Mouse (Mus musculus) intestine, embryonic 14.5 days (tissue): ENCODE measurements around the gene Gm14124. TPM values are rescaled to one million over a fixed set of nuclear protein-coding genes. Genes with fewer than 3 reads are reported as not detected.
"Not testable (repeated sequence)": the region's sequence is repeated elsewhere in the genome, so short reads cannot be mapped to it uniquely, and the experiment has no call there.

Experiments used
- ATAC-seq: fragments of 200-750 bp; cut with Nextera tagmentation; replicated peaks from 2 replicates; pipeline ENCODE4 v1.8.0; 2017; ENCODE audit warnings: low read depth, moderate number of reproducible peaks, moderate TSS enrichment, moderate library complexity; ENCODE audit not compliant: low FRiP score, low TSS enrichment
- DNase-seq: peaks from one replicate; pipeline ENCODE4 v3.0.0-alpha.2; 2018; ENCODE audit warnings: low spot score
- H3K27ac ChIP-seq: fragments of 300-500 bp; sonication (generic); 2 replicates; pipeline ENCODE4 v1.5.1; 2014; ENCODE audit warnings: low read depth, mild to moderate bottlenecking, control low read depth
- H3K27me3 ChIP-seq: fragments of 300-500 bp; sonication (generic); replicated peaks from 2 replicates; pipeline ENCODE4 v1.6.1; 2014; ENCODE audit warnings: low read length, control low read depth; ENCODE audit not compliant: control insufficient read depth, insufficient read depth
- H3K36me3 ChIP-seq: fragments of 300-500 bp; sonication (generic); 2 replicates; pipeline ENCODE4 v1.6.1; 2014; ENCODE audit warnings: low read length, control low read depth; ENCODE audit not compliant: control insufficient read depth, insufficient read depth
- H3K4me1 ChIP-seq: fragments of 300-500 bp; sonication (generic); replicated peaks from 2 replicates; pipeline ENCODE4 v1.6.1; 2014; ENCODE audit warnings: low read length, control low read depth, mixed read lengths; ENCODE audit not compliant: control insufficient read depth, insufficient read depth
- H3K4me2 ChIP-seq: fragments of 300-500 bp; sonication (generic); 2 replicates; pipeline ENCODE4 v1.6.1; 2014; ENCODE audit warnings: low read length
- H3K4me3 ChIP-seq: fragments of 300-500 bp; sonication (generic); 2 replicates; pipeline ENCODE4 v1.5.1; 2014; ENCODE audit warnings: low read depth, low read length, control low read depth, mixed read lengths
- H3K9ac ChIP-seq: fragments of 300-500 bp; sonication (generic); 2 replicates; pipeline ENCODE4 v1.6.1; 2014; ENCODE audit warnings: mild to moderate bottlenecking, low read length
- H3K9me3 ChIP-seq: fragments of 300-500 bp; sonication (generic); 2 replicates; pipeline ENCODE4 v1.6.1; 2016; ENCODE audit warnings: low read length, control low read depth; ENCODE audit not compliant: control insufficient read depth
- WGBS: fragments of 180-500 bp; shearing (Covaris S2); extraction: QIAGEN DNeasy Blood & Tissue Kit; methylation state at CpG from one replicate; pipeline ENCODE4 v1.1.7; 2014; 5-methylcytosine and 5-hydroxymethylcytosine counted together
- polyA plus RNA-seq: library from polyadenylated mRNA; unstranded; fragments of >200 nt; fragmentation: Nextera tagmentation; extraction: Ambion mirVana; gene quantifications from 2 replicates; pipeline ENCODE4 v1.2.1, GENCODE M21; 2014

Gm14124 gene
- not detected in 2 replicates for polyA plus RNA-seq

DNA sequence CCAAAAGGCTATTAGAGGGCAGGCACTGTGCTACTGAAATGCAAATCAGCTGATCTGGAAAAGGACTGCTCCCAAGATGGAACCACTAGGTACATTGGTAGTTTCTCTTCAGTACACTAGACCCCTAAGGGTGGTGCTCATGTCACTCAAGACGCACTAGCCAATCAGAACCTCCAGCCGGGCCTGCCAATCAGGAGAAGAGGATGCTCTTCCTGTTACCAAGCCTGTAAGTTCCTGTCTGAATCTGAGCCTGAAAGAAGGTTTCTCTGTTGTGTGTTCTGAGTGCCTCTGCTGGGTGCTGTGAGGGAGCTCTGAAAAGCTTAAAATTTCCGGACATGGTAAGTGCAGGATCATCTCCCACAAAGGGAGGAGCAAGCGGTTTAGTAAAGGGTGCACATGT is at the start of gene Gm14124:
Gm14124 (plus strand) TSS at position 227 of the 400 bp plus-strand sequence.
- not testable (repeated sequence) for ATAC-seq, H3K9me3 ChIP-seq, DNase-seq, H3K27ac ChIP-seq, H3K4me3 ChIP-seq, H3K36me3 ChIP-seq, H3K4me2 ChIP-seq, H3K9ac ChIP-seq, H3K27me3 ChIP-seq, H3K4me1 ChIP-seq
- WGBS = 77% methylated on average over 4 of the region's 4 CpGs

DNA sequence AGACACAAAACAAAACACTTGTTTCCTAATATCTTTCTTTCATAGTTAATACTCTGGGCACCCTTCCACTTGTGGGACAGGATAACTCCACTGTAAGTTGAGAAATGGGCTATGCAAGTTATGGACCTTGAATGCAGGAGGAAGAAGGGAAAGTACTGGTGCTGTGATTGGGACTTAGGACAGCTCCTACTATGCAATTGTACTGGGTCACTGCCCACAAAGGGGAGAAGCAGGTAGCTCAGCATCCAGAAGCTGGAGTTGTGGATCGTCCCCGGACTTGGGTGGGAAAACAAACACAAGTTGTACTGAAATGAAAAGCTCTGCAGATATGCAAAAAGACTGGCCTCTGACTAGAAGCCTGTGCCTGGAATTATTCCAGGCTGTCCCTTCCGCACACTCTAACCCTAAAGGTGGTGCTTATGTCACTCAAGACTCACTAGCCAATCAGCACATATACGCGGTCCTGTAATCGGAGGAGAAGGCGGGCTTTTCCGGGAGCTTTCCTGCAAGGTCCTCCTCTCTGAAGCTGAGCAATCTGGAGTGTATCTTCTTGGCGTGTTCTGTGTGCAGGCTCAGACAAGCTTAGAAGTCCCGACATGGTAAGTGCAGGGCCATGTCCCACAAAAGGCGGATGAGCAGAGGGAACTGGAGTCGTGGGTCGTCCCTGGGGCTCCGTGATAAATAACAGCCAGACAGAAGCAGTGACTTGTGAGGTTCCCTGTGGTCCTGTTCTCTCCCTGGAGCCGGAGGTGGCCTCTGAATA is 39.5 kb upstream of the Gm14124 start, which contains the start of gene Zfp937:
Zfp937 (plus strand) TSS at position 474 of the 763 bp plus-strand sequence.
- peak within 1 kb of the TSS; percentile 35; the same call in 1 of the 2 replicates for H3K9ac ChIP-seq
- 3% methylated on average over 15 of the region's 15 CpGs for WGBS
- ATAC-seq (peak; percentile 100), DNase-seq (peak; percentile 86)
- H3K4me1 ChIP-seq, H3K9me3 ChIP-seq, H3K27me3 ChIP-seq, H3K36me3 ChIP-seq: not testable (repeated sequence)
- peak within 1 kb of the TSS; percentile 31 for H3K4me3 ChIP-seq
- peak within 1 kb of the TSS; percentile 45 for H3K4me2 ChIP-seq
- H3K27ac ChIP-seq = peak within 1 kb of the TSS; percentile 75

DNA sequence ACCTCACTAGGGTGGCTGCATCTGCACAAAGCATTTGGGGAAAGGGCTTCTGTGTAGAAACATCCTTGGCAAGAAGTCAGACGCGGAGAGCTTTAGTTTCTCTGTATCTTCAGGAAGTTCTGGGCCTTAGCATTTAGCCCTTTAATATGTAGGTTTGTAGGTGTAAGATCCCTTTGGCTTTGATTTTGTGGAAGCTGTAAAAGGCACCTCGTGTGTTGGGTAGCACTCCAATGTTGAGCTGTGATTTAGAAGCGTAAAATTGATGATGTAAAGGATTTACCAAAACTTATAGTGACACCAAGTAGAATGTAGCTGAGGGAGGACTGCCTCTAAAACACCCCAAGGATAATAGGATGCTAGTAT is 39.0 kb upstream of the Gm14124 start:
- peak overlapping the region; percentile 31 for H3K4me3 ChIP-seq
- H3K36me3 ChIP-seq, H3K27me3 ChIP-seq, H3K9me3 ChIP-seq, DNase-seq, H3K4me1 ChIP-seq: not testable (repeated sequence)
- WGBS = 12% methylated on average over 3 of the region's 4 CpGs
- ATAC-seq = peak; percentile 12; the same call in 1 of the 2 replicates
- H3K4me2 ChIP-seq = peak overlapping the region; percentile 45
- peak overlapping the region; percentile 35; the same call in 1 of the 2 replicates for H3K9ac ChIP-seq
- H3K27ac ChIP-seq = peak overlapping the region; percentile 75

GRCm38 (mm10) chr2:150223263-150223662 is 34.1 kb upstream of the Gm14124 start:
- not testable (repeated sequence) for H3K36me3 ChIP-seq, DNase-seq, H3K27ac ChIP-seq, H3K4me2 ChIP-seq, H3K27me3 ChIP-seq, H3K4me1 ChIP-seq, H3K9me3 ChIP-seq, H3K9ac ChIP-seq, H3K4me3 ChIP-seq
- ATAC-seq = 0 out of 2 replicates have a peak, but pooled peaks have one; percentile 28

- Histone ChIP-seq H3K4me1 (no peaks in the 10 kb centered on the region), H3K4me3 (no peak overlapping the region), H3K27ac (no peak overlapping the region), H3K36me3 (0 out of 2 replicates have a peak, but pooled peaks cover 6% of the 10 kb centered on the region), H3K9ac (no peak overlapping the region), H3K4me2 (no peak overlapping the region), H3K27me3 (no peaks in the 10 kb centered on the region), H3K9me3 (peaks cover 17% of the 10 kb centered on the region)
- no peak for DNase-seq
- WGBS = 94% methylated on average over 2 of the region's 2 CpGs
- no peak for ATAC-seq
Observed at GRCm38 (mm10) chr2:150243211-150243610, 14.1 kb upstream of the Gm14124 start.

DNA sequence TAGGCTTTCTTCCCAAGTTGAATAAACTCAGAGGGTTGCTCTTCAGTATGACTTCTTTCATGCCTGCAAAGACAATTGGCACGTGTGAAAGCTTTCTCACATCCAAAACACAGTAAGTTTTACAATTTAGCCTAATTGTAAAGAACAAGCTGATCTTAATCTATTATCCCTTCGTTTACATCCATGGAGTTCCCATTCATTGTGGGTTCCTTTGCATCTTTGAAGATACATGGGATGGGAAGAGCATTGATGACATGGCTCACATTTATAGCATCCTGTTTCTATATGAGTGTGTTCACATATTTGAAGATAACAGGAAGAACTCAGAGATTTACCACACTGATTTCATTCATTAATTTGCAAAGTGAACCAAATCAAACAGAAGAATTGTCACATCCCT is 1.8 kb upstream of the Gm14124 start, which contains the start of gene Gm21994:
Gm21994 (minus strand) TSS at position 101 of the 400 bp plus-strand sequence.
- H3K27ac ChIP-seq, H3K36me3 ChIP-seq, H3K4me3 ChIP-seq, H3K9me3 ChIP-seq, DNase-seq, H3K9ac ChIP-seq, H3K4me1 ChIP-seq, H3K4me2 ChIP-seq, H3K27me3 ChIP-seq, ATAC-seq: not testable (repeated sequence)
- WGBS = 54% methylated on average over 2 of the region's 2 CpGs

DNA sequence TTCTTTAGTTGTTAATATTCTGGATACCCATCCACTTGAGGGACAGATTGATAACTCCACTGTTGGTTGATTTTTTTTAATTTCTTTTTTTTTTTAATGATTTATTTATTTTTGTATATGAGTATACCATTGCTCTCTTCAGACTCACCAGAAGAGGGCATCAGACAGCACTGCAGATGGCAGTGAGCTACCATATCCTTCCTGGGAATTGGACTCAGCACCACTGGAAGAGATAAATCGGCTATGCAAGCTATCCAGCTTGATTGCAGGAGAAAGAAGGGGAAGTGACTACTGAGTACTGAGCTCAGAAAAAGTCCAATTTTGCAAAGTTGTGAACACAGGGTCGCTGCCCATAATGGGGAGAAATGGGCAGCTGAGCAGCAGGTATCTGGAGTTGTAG is 456 bp upstream of the Gm14124 start:
- DNase-seq, H3K4me1 ChIP-seq, H3K9me3 ChIP-seq, H3K9ac ChIP-seq, H3K4me2 ChIP-seq, H3K27ac ChIP-seq, ATAC-seq, H3K4me3 ChIP-seq, H3K27me3 ChIP-seq, H3K36me3 ChIP-seq: not testable (repeated sequence)
- 60% methylated on average over 2 of the region's 2 CpGs for WGBS

- Histone ChIP-seq H3K36me3 (no peaks in the 10 kb centered on the region), H3K27ac (no peak overlapping the region), H3K4me2 (no peak overlapping the region), H3K9me3 (no peaks in the 10 kb centered on the region), H3K27me3 (no peaks in the 10 kb centered on the region), H3K4me1 (no peaks in the 10 kb centered on the region), H3K4me3 (no peak overlapping the region), H3K9ac (no peak overlapping the region)
- ATAC-seq = no peak
- DNase-seq = no peak
- 81% methylated on average over 6 of the region's 6 CpGs for WGBS
Observed at GRCm38 (mm10) chr2:150293669-150294068, 36.4 kb downstream of the Gm14124 start.

DNA sequence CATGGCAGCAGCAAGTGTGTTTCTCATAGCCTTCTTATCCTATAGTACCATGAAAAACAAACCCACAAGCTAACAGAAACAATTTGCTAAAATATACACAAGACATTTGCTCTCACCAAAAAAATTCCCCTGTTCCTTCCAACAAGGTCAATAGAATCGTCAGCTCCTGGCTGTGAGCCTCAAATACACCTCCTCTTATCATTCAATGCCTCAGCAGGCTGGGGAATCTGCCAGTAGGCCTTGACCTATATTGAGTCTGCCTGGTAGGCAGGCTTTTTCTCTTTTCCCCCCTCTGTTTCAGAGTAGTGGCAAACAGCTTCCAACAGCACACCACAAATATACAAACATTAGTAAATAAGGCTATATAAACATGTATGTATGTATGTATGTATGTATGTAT is 41.8 kb downstream of the Gm14124 start:
- no peak overlapping the region for H3K4me3 ChIP-seq
- H3K9me3 ChIP-seq = no peaks in the 10 kb centered on the region
- no peak overlapping the region for H3K4me2 ChIP-seq
- no peak overlapping the region for H3K9ac ChIP-seq
- H3K36me3 ChIP-seq = no peaks in the 10 kb centered on the region
- no peak for ATAC-seq
- 50% methylated on average over 1 of the region's 1 CpGs for WGBS
- H3K27me3 ChIP-seq = no peaks in the 10 kb centered on the region
- no peak overlapping the region for H3K27ac ChIP-seq
- H3K4me1 ChIP-seq = no peaks in the 10 kb centered on the region
- DNase-seq = no peak
